Mouse (Mus musculus) cerebellum, adult (tissue): ENCODE measurements around the gene Olfr10.
"Not testable (repeated sequence)": the region's sequence is repeated elsewhere in the genome, so short reads cannot be mapped to it uniquely, and the experiment has no call there.

Experiments
- ATAC-seq: cut with Nextera tagmentation; 2 replicates; pipeline ENCODE4 v1.9.2; 2017; ENCODE audit warnings: mild to moderate bottlenecking, moderate library complexity, mixed read lengths; ENCODE audit not compliant: insufficient number of reproducible peaks, low FRiP score, low TSS enrichment

Olfr10 gene

GRCm38 (mm10) chr11:49304441-49304840, at the start of gene Olfr10:
Gene Olfr10, plus strand, starts transcription at chr11:49304741.
- no peak for ATAC-seq

- ATAC-seq: no peak
Measured at GRCm38 (mm10) chr11:49259296-49259695, 45.2 kb upstream of the Olfr10 start.

- no peak for ATAC-seq
Measured at GRCm38 (mm10) chr11:49259829-49260228, 44.7 kb upstream of the Olfr10 start.

- no peak for ATAC-seq
Measured at GRCm38 (mm10) chr11:49260598-49261312, 43.8 kb upstream of the Olfr10 start.

- no peak for ATAC-seq
Measured at GRCm38 (mm10) chr11:49261313-49261855, 43.2 kb upstream of the Olfr10 start.

GRCm38 (mm10) chr11:49262286-49262685, 42.3 kb upstream of the Olfr10 start:
- ATAC-seq: no peak

GRCm38 (mm10) chr11:49263149-49263548, 41.4 kb upstream of the Olfr10 start:
- no peak for ATAC-seq

GRCm38 (mm10) chr11:49264081-49264480, 40.5 kb upstream of the Olfr10 start:
- no peak for ATAC-seq

- no peak for ATAC-seq
Measured at GRCm38 (mm10) chr11:49264622-49265021, 39.9 kb upstream of the Olfr10 start.

- no peak for ATAC-seq
Measured at GRCm38 (mm10) chr11:49265101-49265500, 39.4 kb upstream of the Olfr10 start.

GRCm38 (mm10) chr11:49266671-49267070, 37.9 kb upstream of the Olfr10 start:
- ATAC-seq: no peak

GRCm38 (mm10) chr11:49267316-49267715, 37.2 kb upstream of the Olfr10 start:
- no peak for ATAC-seq

- ATAC-seq: no peak
Measured at GRCm38 (mm10) chr11:49267970-49268579, 36.5 kb upstream of the Olfr10 start.

GRCm38 (mm10) chr11:49269761-49270160, 34.8 kb upstream of the Olfr10 start:
- ATAC-seq: no peak

- no peak for ATAC-seq
Measured at GRCm38 (mm10) chr11:49270368-49270767, 34.2 kb upstream of the Olfr10 start.

- ATAC-seq: no peak
Measured at GRCm38 (mm10) chr11:49271334-49271733, 33.2 kb upstream of the Olfr10 start.

GRCm38 (mm10) chr11:49273834-49274519, 30.6 kb upstream of the Olfr10 start:
- no peak for ATAC-seq

- no peak for ATAC-seq
Measured at GRCm38 (mm10) chr11:49278222-49278621, 26.3 kb upstream of the Olfr10 start, which contains the start of gene Olfr1393. Gene Olfr1393, plus strand, starts transcription at chr11:49278304.

GRCm38 (mm10) chr11:49284982-49285381, 19.6 kb upstream of the Olfr10 start, which contains the start of gene Olfr1392:
Gene Olfr1392, plus strand, starts transcription at chr11:49285282.
- not testable (repeated sequence) for ATAC-seq

- ATAC-seq: no peak
Measured at GRCm38 (mm10) chr11:49287251-49287650, 17.3 kb upstream of the Olfr10 start.

GRCm38 (mm10) chr11:49292777-49293176, 11.8 kb upstream of the Olfr10 start:
- no peak for ATAC-seq
